Mouse (Mus musculus): Measurements from ENCODE around the gene Mas1. TPM values are rescaled to one million over a fixed set of nuclear protein-coding genes. Genes with fewer than 3 reads are reported as not detected.
"Not testable (repeated sequence)": the region's sequence is repeated elsewhere in the genome, so short reads cannot be mapped to it uniquely, and the experiment has no call there.

The Mas1 gene
- total RNA-seq (2014; fragmentation: Nextera tagmentation) (not detected in 2 replicates), total RNA-seq (2017) (not detected in 2 replicates)

GRCm38 (mm10) chr17:12868043-12868442 lies at the start of gene Mas1:
Gene Mas1 (minus strand): TSS chr17:12868143.
- no peak for ATAC-seq (replicated peaks; ENCODE audit: poor library complexity, severe bottlenecking)

GRCm38 (mm10) chr17:12916588-12917380 lies 48.8 kb upstream of the Mas1 start:
- peak; percentile 31 for ATAC-seq (replicated peaks; ENCODE audit: poor library complexity, severe bottlenecking)

GRCm38 (mm10) chr17:12915881-12916583 lies 48.1 kb upstream of the Mas1 start, which contains the start of gene Mrpl18:
Gene Mrpl18 (minus strand): TSS chr17:12916345.
- peak; percentile 95 for ATAC-seq (replicated peaks; ENCODE audit: poor library complexity, severe bottlenecking)

GRCm38 (mm10) chr17:12915488-12915880 lies 47.5 kb upstream of the Mas1 start, which contains the start of gene Tcp1:
Gene Tcp1 (plus strand): TSS chr17:12915701.
- peak; percentile 13 for ATAC-seq (replicated peaks; ENCODE audit: poor library complexity, severe bottlenecking)

GRCm38 (mm10) chr17:12910391-12910790 lies 42.4 kb upstream of the Mas1 start:
- no peak for ATAC-seq (replicated peaks; ENCODE audit: poor library complexity, severe bottlenecking)

- ATAC-seq (replicated peaks; ENCODE audit: poor library complexity, severe bottlenecking) = no peak
Measured at GRCm38 (mm10) chr17:12909361-12910280, 41.7 kb upstream of the Mas1 start, which contains the start of gene Pnldc1. Gene Pnldc1 (minus strand): TSS chr17:12910230.

- ATAC-seq (replicated peaks; ENCODE audit: poor library complexity, severe bottlenecking) = no peak
Measured at GRCm38 (mm10) chr17:12906436-12906835, 38.5 kb upstream of the Mas1 start.

DNA sequence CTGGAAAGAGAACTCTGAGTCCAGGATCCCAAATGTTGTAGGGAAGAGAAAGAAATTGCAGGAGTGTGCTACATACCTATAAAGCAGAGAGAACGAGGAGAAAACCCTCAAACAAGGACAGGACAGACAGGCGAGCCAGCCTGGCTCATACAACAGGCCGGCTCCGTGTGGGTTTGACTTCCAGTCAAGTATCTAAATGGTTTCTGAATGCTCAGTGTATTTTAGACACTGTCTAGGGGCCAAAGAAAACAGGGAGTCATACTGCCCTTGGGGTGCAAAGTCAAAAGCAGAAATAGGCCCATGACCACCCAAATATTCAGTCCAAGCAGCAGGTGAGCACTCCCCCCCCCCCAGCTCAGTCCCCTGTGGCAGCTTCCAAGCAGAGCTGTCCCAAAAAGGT lies 37.9 kb upstream of the Mas1 start:
- no peak for ATAC-seq (replicated peaks; ENCODE audit: poor library complexity, severe bottlenecking)

DNA sequence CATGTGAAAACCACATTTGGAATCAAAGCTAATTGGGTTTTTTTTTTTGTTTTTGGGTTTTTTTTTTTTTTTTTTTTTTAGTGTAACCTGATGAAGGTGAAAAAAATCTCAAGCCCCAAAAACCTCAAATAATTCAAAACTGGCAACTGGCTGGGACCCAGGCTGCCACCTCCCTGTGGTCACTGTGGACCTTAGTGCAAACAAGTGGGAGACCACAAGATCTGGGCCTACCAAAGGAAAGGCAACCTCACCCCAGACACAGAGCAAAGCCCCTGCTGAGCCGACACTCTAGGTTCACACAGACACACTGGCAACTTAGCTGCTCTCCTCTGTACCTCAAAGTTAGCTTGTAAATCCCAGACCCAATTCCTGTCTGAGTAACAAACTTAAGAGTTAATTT lies 36.4 kb upstream of the Mas1 start:
- ATAC-seq (replicated peaks; ENCODE audit: poor library complexity, severe bottlenecking) = no peak

GRCm38 (mm10) chr17:12903372-12904333 lies 35.7 kb upstream of the Mas1 start:
- ATAC-seq (replicated peaks; ENCODE audit: poor library complexity, severe bottlenecking) = no peak

DNA sequence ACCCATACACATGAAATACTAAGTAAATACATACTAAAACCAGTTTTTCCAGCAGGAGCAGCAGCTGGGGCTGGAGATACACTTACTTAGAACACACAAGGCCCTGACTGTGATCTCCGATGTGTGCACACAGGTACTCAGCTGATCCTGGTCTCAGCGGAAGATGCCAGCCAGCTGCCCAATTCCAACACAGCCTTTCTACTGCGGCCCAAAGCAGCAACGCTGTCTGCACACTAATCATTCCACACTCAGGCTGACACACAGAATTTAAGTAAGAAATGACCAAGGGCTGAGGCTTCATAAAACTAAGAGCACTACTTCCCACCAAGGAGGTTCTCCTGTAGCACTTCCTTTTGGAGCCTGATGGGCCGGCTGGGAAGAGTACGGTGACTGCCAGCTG lies 34.3 kb upstream of the Mas1 start:
- ATAC-seq (replicated peaks; ENCODE audit: poor library complexity, severe bottlenecking) = no peak

GRCm38 (mm10) chr17:12898607-12899006 lies 30.7 kb upstream of the Mas1 start:
- not testable (repeated sequence) for ATAC-seq (replicated peaks; ENCODE audit: poor library complexity, severe bottlenecking)

DNA sequence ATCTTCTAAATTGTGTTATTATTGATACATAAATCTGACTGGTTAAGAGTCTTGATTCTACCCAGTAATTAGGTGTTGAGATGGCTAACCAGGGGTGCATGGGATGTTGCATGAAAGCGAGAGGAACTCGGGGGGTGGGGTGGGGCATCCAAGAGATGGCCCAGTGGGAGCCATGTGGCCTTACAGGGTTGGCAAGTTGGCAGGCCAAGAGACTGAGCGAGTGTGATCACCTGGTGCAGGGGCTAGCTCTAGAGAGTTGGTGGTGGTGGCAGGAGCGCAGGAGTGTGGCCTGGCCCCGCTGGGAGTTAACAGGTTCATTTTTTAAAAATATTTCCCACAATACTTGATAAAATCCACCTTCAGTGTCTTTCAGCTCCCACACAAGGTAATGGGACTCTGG lies 29.7 kb upstream of the Mas1 start:
- ATAC-seq (replicated peaks; ENCODE audit: poor library complexity, severe bottlenecking) = no peak

GRCm38 (mm10) chr17:12892033-12892432 lies 24.1 kb upstream of the Mas1 start:
- ATAC-seq (replicated peaks; ENCODE audit: poor library complexity, severe bottlenecking) = no peak

DNA sequence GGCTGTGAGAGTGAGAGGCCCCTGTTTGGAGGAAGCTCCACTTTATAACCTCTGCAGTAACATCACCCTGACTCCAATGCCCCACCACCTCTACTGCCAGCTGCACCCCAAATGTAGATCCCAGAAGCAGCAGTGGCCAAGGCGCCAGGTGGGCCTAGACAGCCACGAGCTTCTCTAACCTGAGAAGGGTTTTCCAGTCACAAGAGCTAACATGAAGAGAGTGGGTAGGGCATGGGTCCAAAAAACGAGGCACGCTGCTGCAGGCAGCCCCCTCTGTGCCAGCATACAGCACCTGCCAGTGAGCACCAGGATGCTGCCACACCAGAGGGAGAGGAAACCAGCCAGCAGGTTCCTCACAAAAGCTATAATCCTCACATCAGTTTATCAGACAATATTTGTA lies 23.1 kb upstream of the Mas1 start:
- no peak for ATAC-seq (replicated peaks; ENCODE audit: poor library complexity, severe bottlenecking)

DNA sequence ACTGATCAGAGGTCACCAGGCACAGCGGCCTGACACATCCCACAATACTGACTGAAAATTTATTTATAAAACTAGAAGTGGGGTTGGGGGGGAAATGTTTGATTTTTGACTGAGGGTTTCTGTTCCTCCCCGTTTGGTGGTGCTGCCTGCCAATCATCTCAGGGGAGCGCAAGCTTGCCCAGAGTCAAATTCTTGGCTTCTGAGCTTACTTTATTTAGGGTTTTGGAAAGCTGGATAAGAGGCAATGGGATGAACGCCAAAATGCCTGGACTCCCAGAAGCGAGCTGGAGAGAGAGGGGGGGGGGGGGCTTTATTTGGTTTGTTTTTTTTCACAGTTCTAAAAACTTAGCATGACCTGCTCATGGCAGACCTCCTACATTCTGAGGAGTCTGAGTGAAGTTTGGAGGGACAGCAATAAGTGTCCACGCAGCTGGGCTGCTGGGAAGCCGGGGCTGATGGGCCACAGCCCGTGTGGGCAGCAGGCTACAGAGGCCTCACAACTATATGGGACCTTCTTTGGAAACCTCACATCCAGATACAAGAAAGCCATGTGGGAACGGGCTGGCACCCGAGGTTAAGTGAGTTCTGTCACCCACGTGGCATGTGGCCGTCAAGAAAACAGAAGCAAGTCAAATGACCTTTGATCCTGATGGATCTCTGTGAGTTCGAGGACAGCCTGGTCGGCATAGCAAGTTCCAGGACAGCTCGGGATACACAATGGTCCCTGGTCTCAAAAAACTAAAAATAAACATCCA lies 19.3 kb upstream of the Mas1 start:
- no peak for ATAC-seq (replicated peaks; ENCODE audit: poor library complexity, severe bottlenecking)

DNA sequence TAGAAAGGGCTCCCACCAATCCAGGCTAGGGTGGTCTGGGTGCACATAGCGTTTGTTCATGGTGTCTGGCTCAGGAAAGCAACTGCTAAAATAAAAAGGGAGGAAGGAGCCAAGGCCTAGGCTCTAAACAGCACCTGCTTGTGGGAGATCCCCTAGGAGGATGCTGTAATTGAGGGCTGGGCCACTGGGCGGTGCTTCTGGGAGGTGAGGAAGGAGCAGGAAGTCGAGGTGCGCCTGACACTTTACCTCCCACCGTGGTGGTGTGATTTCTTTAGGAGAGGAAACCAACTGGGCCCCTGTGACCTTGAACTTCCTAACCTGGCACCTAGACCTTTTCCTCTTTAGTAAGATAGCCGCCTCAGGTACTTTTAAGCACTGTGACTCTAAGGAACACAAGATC lies 18.7 kb upstream of the Mas1 start:
- ATAC-seq (replicated peaks; ENCODE audit: poor library complexity, severe bottlenecking) = no peak

DNA sequence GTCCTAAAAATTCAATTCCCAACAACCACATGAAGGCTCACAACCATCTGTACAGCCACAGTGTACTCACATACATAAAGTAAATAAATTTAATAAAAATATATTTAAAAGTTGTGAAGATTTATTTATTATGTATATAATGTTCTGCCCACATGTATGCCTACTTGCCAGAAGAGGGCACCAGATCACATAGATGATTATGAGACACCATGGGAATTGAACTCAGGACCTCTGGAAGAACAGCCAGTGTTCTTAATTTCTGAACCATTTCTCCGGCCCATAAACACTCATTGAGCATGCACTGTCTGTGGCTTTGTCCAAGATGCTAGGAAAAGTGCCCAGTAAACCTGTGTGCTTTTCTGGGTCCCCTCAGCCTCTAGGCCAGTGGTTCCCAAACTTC lies 13.3 kb upstream of the Mas1 start:
- ATAC-seq (replicated peaks; ENCODE audit: poor library complexity, severe bottlenecking) = no peak

DNA sequence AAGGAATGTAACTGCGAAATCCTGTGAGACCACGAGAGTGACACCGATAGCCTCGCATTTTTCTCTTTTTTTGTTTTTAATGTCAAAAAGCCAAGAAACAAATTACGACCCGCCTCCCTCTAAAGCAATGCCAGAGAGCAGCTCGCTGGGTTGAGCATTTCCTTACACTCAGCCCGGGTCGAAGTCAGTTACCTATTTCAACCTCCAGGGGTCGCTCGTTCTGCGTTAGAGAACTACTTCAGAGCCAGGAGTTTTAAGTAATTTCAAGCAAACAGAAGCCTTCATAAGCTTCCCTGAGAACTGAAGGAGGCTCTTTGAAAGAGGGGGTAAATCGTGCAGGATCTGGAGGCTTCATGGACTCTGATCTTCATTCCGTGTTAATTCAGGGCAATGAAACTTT lies 12.2 kb upstream of the Mas1 start:
- ATAC-seq (replicated peaks; ENCODE audit: poor library complexity, severe bottlenecking) = peak; percentile 82

Data from granulocyte monocyte progenitor cell, adult 5-6 weeks (primary cell).